Mouse (Mus musculus) frontal cortex, postnatal 25 days (tissue): ENCODE measurements around the gene Vsnl1.

ENCODE experiments used
- DNase-seq, 2 experiments: peaks; one replicate each; pipeline ENCODE4 v3.0.0; 2022; ENCODE audit warnings: low spot score in 2 of 2

Gene Vsnl1

DNA sequence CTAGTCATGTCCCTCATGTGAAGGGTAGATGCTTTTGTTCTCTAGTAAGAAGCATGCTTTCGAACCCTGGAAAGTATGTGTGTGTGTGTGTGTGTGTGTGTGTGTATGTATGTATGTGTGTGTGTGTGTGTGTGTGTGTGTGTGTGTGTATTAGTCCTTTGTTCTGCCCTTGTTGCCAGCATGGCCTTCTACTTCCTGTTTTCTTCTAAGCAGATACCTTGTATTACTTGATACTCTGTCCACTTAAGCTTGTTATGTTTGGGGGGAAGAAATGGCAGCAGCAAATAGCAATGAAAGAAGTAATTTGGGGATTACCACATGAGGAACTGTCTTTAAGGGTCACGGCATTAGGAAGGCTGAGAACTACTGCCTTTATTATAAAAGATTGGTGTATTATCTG is 159.8 kb downstream of the Vsnl1 start:
- DNase-seq = no peak
